Mouse (Mus musculus): ENCODE results near the gene Zzz3.

DNA sequence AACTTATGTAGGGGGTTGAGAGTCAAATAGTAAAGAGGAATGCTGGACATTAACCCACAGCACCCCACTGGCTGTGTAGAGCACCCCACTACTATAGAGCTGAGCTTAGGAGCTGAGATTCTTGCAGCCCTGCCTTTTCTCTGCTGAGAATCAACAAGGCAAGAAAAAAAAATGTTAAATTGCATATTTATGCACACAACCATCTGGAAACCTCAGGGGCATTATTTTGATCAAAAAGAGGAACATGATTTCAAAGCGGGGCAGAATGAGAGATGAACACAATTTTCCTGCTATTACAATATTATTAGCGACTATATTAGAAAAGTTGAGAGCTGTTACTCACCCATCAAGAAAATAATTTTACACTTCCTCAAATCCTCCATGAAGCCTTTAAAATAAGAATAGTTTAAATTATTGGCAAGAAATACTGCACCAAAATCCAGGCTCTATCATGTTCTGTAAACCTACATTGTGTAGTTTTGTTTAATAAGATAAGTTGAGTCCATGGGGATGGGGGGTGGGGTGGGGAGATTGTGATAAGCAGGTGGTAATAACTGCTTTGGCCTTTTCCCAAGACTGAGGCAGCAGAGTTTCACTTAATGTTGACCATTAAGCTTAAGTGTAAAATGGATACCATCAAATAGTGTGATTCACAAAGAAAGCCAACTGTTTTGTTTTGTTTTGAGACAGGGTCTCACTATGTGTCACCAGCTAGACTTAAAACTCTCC is 103.9 kb downstream of the Zzz3 start:
- TF ChIP-seq CTCF (IDR thresholded peaks at IDR 0.05; ENCODE audit: control insufficient read depth, insufficient read depth, low read length), result no peak
- TF ChIP-seq POLR2A (IDR thresholded peaks at IDR 0.05; ENCODE audit: borderline replicate concordance, control insufficient read depth, low read depth, low read length), result no peak

All from bone marrow, adult 2 months (tissue).